Mouse (Mus musculus): ENCODE measurements around the gene Pcdh17. TPM values are rescaled to one million over a fixed set of nuclear protein-coding genes. Genes with fewer than 3 reads are reported as not detected.

Pcdh17 gene
- polyA plus RNA-seq, 1 experiment from 2014 or later = 7.2 TPM

DNA sequence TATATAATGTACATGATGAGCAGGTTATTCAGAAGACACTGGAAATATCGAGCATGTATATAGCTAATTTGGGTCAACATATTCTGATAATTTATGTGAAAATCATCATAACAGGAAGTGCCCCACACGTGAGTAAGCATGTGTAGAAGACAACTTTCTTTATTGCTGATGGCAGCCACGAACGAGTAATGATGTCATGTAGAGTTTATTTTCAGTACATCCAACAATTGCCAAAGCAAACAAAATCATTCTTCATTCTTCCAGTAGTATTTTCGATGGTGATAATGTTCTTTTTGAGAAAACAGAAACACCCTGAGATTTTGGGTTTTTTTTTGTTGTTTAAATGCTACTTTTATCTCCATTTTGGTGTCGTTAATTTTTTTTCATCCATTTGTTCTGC lies 37.2 kb downstream of the Pcdh17 start:
- ATAC-seq (ENCODE audit: insufficient number of reproducible peaks, insufficient read depth, low FRiP score, low TSS enrichment, low read depth) = no peak
- Histone ChIP-seq H3K9me3 (no peaks in the 10 kb centered on the region), H3K9ac (replicated peaks) (no peak overlapping the region), H3K4me2 (no peak overlapping the region), H3K27me3 (no peaks in the 10 kb centered on the region), H3K4me3 (replicated peaks) (no peak overlapping the region), H3K4me1 (replicated peaks) (no peaks in the 10 kb centered on the region), H3K27ac (no peak overlapping the region), H3K36me3 (no peaks in the 10 kb centered on the region)
- WGBS = 79% methylated on average over 6 of the region's 6 CpGs

DNA sequence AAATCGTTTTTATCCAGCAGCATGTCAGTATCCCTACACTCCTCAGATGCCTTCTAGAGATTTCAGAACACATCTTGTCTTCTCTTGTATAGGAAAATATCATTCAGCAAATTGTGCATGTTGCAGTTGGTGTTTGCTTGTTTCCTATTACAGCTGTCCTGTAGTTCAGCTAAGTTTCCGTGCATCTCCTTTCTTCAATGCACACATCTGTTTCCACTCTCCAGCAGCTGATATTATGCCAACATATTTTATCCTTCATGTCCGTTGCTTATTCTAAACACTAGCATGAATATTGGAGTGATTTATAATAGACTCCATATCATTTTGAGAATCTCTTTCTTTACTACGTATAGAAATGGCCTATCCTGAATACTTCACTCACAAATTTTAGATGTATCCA lies 41.0 kb downstream of the Pcdh17 start:
- H3K27me3 ChIP-seq = no peaks in the 10 kb centered on the region
- H3K9me3 ChIP-seq = no peaks in the 10 kb centered on the region
- WGBS = 70% methylated on average over 4 of the region's 4 CpGs
- H3K9ac ChIP-seq (replicated peaks) = no peak overlapping the region
- H3K27ac ChIP-seq = no peak overlapping the region
- no peak overlapping the region for H3K4me3 ChIP-seq (replicated peaks)
- H3K36me3 ChIP-seq = no peaks in the 10 kb centered on the region
- no peaks in the 10 kb centered on the region for H3K4me1 ChIP-seq (replicated peaks)
- no peak for ATAC-seq (ENCODE audit: insufficient number of reproducible peaks, insufficient read depth, low FRiP score, low TSS enrichment, low read depth)
- H3K4me2 ChIP-seq = no peak overlapping the region

- 93% methylated on average over 2 of the region's 2 CpGs for WGBS
- Histone ChIP-seq H3K36me3 (no peaks in the 10 kb centered on the region), H3K27me3 (no peaks in the 10 kb centered on the region)
These were observed 67.6 kb downstream of the Pcdh17 start for GRCm38 (mm10) chr14:84511010-84511409.

DNA sequence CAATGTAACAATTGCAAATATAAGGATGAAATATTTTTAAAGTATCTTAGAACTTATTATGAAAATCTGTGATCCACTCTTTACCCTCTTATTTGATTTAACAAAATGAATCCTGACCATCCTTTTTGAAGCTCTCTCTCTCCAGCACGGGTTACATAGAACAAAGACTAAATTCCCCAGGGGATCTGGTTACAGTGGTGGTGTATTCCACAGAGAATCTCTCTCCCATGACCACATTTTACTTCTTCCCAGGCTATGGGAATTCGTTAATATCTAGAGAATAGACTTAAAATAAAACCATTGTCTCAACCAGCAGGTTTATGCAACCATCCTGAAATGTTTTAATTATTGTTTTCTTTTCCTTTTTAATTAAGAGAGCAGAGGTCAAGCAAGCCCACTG lies 89.0 kb downstream of the Pcdh17 start:
- ATAC-seq (ENCODE audit: insufficient number of reproducible peaks, insufficient read depth, low FRiP score, low TSS enrichment, low read depth) = no peak
- Histone ChIP-seq H3K4me2 (no peak overlapping the region), H3K9me3 (no peaks in the 10 kb centered on the region), H3K9ac (replicated peaks) (no peak overlapping the region), H3K36me3 (0 out of 2 replicates have a peak, but pooled peaks cover 3% of the 10 kb centered on the region), H3K4me3 (replicated peaks) (no peak overlapping the region), H3K27ac (no peak overlapping the region), H3K27me3 (no peaks in the 10 kb centered on the region), H3K4me1 (replicated peaks) (no peaks in the 10 kb centered on the region)
- whole genome bisulfite sequencing = 62% methylated on average over 2 of the region's 2 CpGs

More at GRCm38 (mm10) chr14:84511010-84511409, 67.6 kb downstream of the Pcdh17 start:
- H3K9me3 ChIP-seq = no peaks in the 10 kb centered on the region
- H3K27ac ChIP-seq = no peak overlapping the region
- no peak for ATAC-seq (ENCODE audit: insufficient number of reproducible peaks, insufficient read depth, low FRiP score, low TSS enrichment, low read depth)
- H3K4me3 ChIP-seq (replicated peaks) = no peak overlapping the region
- H3K4me1 ChIP-seq (replicated peaks) = no peaks in the 10 kb centered on the region
- no peak overlapping the region for H3K4me2 ChIP-seq
- H3K9ac ChIP-seq (replicated peaks) = no peak overlapping the region

DNA sequence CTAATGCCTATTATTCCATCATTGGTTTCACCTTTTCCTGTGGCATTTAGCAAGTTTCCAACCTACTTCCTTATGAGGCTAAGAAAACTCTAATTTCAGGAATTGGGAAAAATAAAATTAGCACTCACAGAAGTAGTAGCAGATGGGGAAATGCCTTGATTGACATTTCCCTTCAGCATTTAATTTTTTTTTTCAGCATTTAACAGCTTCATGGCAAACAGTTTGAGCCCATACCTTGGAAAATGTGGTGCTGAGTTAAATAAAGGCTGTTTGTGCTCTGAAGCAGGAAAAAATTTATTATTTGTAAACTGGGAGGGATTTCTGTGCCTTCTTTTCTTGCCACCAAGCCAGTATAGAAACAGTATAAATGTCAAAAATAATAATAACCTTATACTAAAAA lies 91.9 kb downstream of the Pcdh17 start:
- no peak overlapping the region for H3K9ac ChIP-seq (replicated peaks)
- H3K27me3 ChIP-seq = no peaks in the 10 kb centered on the region
- H3K4me2 ChIP-seq = no peak overlapping the region
- no peak overlapping the region for H3K27ac ChIP-seq
- no peaks in the 10 kb centered on the region for H3K9me3 ChIP-seq
- no peaks in the 10 kb centered on the region for H3K4me1 ChIP-seq (replicated peaks)
- ATAC-seq (ENCODE audit: insufficient number of reproducible peaks, insufficient read depth, low FRiP score, low TSS enrichment, low read depth) = no peak
- H3K4me3 ChIP-seq (replicated peaks) = no peak overlapping the region
- H3K36me3 ChIP-seq = 0 out of 2 replicates have a peak, but pooled peaks cover 3% of the 10 kb centered on the region

DNA sequence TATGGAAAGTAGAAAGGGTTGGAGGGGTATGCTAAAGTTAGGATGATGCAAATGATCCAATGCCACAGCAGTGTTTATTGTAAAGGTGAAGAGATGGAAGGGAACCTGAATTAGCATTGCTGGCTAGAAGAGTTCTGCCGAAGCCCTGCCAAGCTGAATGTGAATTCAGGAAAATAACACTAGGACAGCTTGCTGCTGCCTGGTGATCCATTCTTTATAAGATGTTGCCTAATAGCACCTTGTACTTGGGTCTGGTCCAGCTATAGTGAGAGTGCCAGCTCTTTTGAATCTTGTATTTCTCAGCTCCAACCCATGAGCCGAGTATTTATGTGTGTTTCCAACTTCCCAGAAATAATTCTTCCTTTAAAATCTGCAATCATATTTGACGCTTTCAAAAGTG lies 98.5 kb downstream of the Pcdh17 start:
- 89% methylated on average over 3 of the region's 3 CpGs for WGBS
- H3K9ac ChIP-seq (replicated peaks) = no peak overlapping the region
- no peaks in the 10 kb centered on the region for H3K27me3 ChIP-seq
- no peaks in the 10 kb centered on the region for H3K4me1 ChIP-seq (replicated peaks)
- H3K4me3 ChIP-seq (replicated peaks) = no peak overlapping the region
- no peaks in the 10 kb centered on the region for H3K9me3 ChIP-seq
- ATAC-seq (ENCODE audit: insufficient number of reproducible peaks, insufficient read depth, low FRiP score, low TSS enrichment, low read depth) = no peak
- no peak overlapping the region for H3K27ac ChIP-seq
- H3K36me3 ChIP-seq = no peaks in the 10 kb centered on the region
- no peak overlapping the region for H3K4me2 ChIP-seq

DNA sequence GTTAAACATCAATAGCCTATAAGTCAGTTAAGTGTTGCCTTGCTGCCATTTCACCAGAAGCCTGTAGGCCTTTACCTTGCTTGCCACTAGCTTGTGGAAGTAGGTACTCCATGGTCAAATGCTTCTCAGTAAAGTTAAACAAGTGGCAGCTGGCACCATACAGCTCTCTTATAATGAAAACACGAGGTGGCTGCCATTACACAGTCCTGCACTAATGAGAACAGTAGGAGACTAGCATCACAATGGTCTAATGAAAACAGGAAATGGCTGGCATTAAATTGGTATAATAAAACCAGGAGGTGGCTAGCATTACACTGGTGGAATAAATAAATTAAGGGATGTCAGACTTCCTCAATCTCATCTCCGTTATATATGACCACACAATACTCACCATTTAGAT lies 102.6 kb downstream of the Pcdh17 start:
- ATAC-seq (ENCODE audit: insufficient number of reproducible peaks, insufficient read depth, low FRiP score, low TSS enrichment, low read depth) = no peak; the same call in 1 of the 2 replicates
- Histone ChIP-seq H3K27ac (no peak overlapping the region), H3K4me1 (replicated peaks) (no peaks in the 10 kb centered on the region), H3K4me3 (replicated peaks) (no peak overlapping the region), H3K9me3 (no peaks in the 10 kb centered on the region), H3K9ac (replicated peaks) (no peak overlapping the region), H3K4me2 (no peak overlapping the region), H3K36me3 (no peaks in the 10 kb centered on the region), H3K27me3 (no peaks in the 10 kb centered on the region)
- WGBS = 26% methylated on average over 2 of the region's 2 CpGs

DNA sequence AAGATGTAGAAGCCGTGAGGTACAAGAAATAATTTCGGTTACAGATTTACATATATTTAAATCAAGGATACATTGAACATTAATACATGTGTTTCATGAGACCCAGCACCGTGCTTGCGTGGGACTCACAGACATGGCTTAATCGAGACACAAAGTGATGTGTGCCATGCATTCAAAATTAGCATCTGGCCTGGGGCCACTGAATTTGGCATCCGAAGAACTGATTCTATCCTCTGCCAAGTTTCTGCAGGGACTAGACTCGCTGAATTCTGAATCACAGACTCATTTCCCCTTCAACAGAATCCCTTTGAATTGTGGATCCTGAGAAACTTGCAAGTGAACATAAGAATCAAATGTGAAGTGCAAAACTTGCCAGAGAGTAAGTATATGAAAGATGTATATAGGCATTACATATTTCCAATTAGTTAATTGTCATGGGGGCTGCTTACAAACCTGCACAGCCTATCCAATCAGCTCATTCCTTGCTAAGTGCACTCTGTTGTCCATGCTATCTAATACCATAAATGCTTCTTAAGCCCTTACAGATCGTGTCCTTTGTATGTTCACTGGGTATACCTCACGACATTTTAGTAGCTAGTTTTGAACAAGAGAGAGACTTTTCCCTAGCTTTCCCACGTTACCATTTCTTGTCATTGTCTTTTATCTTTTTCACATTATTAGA lies 104.3 kb downstream of the Pcdh17 start:
- no peak for ATAC-seq (ENCODE audit: insufficient number of reproducible peaks, insufficient read depth, low FRiP score, low TSS enrichment, low read depth)
- 86% methylated on average over 10 of the region's 10 CpGs for WGBS
- Histone ChIP-seq H3K9me3 (no peaks in the 10 kb centered on the region), H3K27ac (no peak overlapping the region), H3K36me3 (no peaks in the 10 kb centered on the region), H3K4me3 (replicated peaks) (no peak overlapping the region), H3K4me1 (replicated peaks) (no peaks in the 10 kb centered on the region), H3K27me3 (no peaks in the 10 kb centered on the region), H3K4me2 (no peak overlapping the region), H3K9ac (replicated peaks) (no peak overlapping the region)

DNA sequence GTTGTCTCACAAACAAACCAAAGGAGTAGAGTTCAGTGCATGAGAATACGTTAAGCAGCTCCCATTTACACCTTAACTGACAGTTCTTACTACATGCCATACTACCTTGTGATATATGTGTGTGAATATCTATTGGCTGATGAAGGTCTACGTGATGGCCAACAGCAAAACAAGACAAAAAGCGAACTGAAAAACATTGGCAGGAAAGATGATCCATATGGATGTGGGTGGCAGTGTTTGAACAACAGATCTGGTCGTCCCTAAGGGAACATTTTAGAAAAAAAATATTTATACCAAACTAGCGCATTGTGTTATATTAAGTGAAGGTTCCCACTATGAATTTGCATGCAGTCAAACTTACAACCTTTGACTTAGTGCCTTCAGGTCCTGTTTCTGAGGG lies 108.2 kb downstream of the Pcdh17 start:
- WGBS = 90% methylated on average over 5 of the region's 5 CpGs
- H3K9ac ChIP-seq (replicated peaks) = no peak overlapping the region
- no peak overlapping the region for H3K4me3 ChIP-seq (replicated peaks)
- H3K9me3 ChIP-seq = no peaks in the 10 kb centered on the region
- no peaks in the 10 kb centered on the region for H3K36me3 ChIP-seq
- no peaks in the 10 kb centered on the region for H3K4me1 ChIP-seq (replicated peaks)
- no peak overlapping the region for H3K27ac ChIP-seq
- no peak for ATAC-seq (ENCODE audit: insufficient number of reproducible peaks, insufficient read depth, low FRiP score, low TSS enrichment, low read depth)
- H3K4me2 ChIP-seq = no peak overlapping the region
- no peaks in the 10 kb centered on the region for H3K27me3 ChIP-seq

DNA sequence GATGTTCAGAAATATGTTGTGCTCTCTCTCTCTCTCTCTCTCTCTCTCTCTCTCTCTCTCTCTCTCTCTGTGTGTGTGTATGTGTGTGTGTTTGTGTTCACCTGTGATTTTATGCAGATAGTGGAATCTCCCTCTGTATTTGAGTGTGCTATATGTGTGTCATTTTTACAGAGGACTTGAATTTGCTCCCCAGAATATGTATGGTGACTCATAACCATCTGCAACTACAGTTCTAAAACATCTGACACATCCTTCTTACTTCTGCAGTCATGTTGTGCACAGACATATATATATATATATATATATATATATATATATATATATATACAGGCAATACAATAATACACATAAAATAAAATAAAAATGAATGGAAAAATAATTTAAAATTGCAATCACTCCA lies 127.7 kb downstream of the Pcdh17 start:
- no peaks in the 10 kb centered on the region for H3K36me3 ChIP-seq
- no peak overlapping the region for H3K4me3 ChIP-seq (replicated peaks)
- no peak overlapping the region for H3K27ac ChIP-seq
- no peak overlapping the region for H3K4me2 ChIP-seq
- no peaks in the 10 kb centered on the region for H3K4me1 ChIP-seq (replicated peaks)
- no peaks in the 10 kb centered on the region for H3K9me3 ChIP-seq
- H3K27me3 ChIP-seq = no peaks in the 10 kb centered on the region
- ATAC-seq (ENCODE audit: insufficient number of reproducible peaks, insufficient read depth, low FRiP score, low TSS enrichment, low read depth) = no peak
- no peak overlapping the region for H3K9ac ChIP-seq (replicated peaks)

All from limb, embryonic 12.5 days (tissue).